Mouse (Mus musculus) lung, embryonic 16.5 days (tissue): ENCODE measurements around the gene Apbb2. TPM values are rescaled to one million over a fixed set of nuclear protein-coding genes. Genes with fewer than 3 reads are reported as not detected.

ENCODE experiments used
- ATAC-seq: fragments of 200-750 bp; cut with Nextera tagmentation; 2 replicates; pipeline ENCODE4 v1.8.0; 2017; ENCODE audit warnings: low read depth, mild to moderate bottlenecking, moderate library complexity
- H3K27ac ChIP-seq: fragments of 300-500 bp; sonication (generic); 2 replicates; pipeline ENCODE4 v1.5.1; 2014; ENCODE audit warnings: mild to moderate bottlenecking, control low read depth, low read length
- H3K27me3 ChIP-seq: fragments of 300-500 bp; sonication (generic); 2 replicates; pipeline ENCODE4 v1.6.1; 2014; ENCODE audit warnings: low read depth, low read length, mixed read lengths; ENCODE audit not compliant: control insufficient read depth, insufficient read depth
- H3K36me3 ChIP-seq: fragments of 300-500 bp; sonication (generic); 2 replicates; pipeline ENCODE4 v1.6.1; 2014; ENCODE audit warnings: low read length; ENCODE audit not compliant: control insufficient read depth, insufficient read depth
- H3K4me1 ChIP-seq: fragments of 300-500 bp; sonication (generic); replicated peaks from 2 replicates; pipeline ENCODE4 v1.6.1; 2014; ENCODE audit warnings: low read length, mixed read lengths; ENCODE audit not compliant: control insufficient read depth, insufficient read depth
- H3K4me2 ChIP-seq: fragments of 300-500 bp; sonication (generic); 2 replicates; pipeline ENCODE4 v1.6.1; 2014; ENCODE audit warnings: low read depth, low read length, control low read depth
- H3K4me3 ChIP-seq: fragments of 300-500 bp; sonication (generic); 2 replicates; pipeline ENCODE4 v1.5.1; 2014; ENCODE audit warnings: mild to moderate bottlenecking, low read length, control low read depth
- H3K9ac ChIP-seq: fragments of 300-500 bp; sonication (generic); 2 replicates; pipeline ENCODE4 v1.6.1; 2014; ENCODE audit warnings: low read length, control low read depth
- H3K9me3 ChIP-seq: fragments of 300-500 bp; sonication (generic); 2 replicates; pipeline ENCODE4 v1.6.1; 2016; ENCODE audit warnings: low read length; ENCODE audit not compliant: control insufficient read depth
- WGBS: fragments of 180-500 bp; shearing (Covaris S2); extraction: QIAGEN DNeasy Blood & Tissue Kit; methylation state at CpG from one replicate; pipeline ENCODE4 v1.1.7; 2014; 5-methylcytosine and 5-hydroxymethylcytosine counted together
- polyA plus RNA-seq: library from polyadenylated mRNA; unstranded; fragments of >200 nt; fragmentation: Nextera tagmentation; extraction: Ambion mirVana; gene quantifications from 2 replicates; pipeline ENCODE4 v1.2.1, GENCODE M21; 2015

Apbb2 gene
- polyA plus RNA-seq, 1 experiment from 2014 or later: 56.7 TPM

DNA sequence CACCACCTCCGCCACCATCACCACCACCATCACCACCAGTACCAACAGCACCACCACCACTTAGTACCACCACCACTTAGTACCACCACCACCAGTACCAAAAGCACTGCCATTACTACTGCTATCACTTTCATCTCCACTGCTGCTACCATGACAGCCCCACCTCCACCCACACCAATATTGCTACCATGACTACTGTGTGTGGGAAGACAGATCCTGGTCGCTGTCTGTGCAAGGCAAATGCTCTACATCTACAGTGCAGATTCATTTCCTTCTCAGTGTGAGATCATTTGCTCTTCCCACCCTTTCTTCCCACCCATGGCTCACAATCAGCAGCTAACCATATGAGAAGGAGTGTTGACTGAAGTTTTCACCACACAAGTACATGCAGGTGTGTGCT, 315.7 kb downstream of the Apbb2 start:
- Histone ChIP-seq H3K4me2 (no peak overlapping the region), H3K27ac (no peak overlapping the region), H3K9ac (no peak overlapping the region), H3K9me3 (no peaks in the 10 kb centered on the region), H3K36me3 (peaks cover 8% of the 10 kb centered on the region), H3K27me3 (no peaks in the 10 kb centered on the region), H3K4me1 (no peaks in the 10 kb centered on the region), H3K4me3 (no peak overlapping the region)
- whole genome bisulfite sequencing: 98% methylated on average over 2 of the region's 2 CpGs
- ATAC-seq: no peak

DNA sequence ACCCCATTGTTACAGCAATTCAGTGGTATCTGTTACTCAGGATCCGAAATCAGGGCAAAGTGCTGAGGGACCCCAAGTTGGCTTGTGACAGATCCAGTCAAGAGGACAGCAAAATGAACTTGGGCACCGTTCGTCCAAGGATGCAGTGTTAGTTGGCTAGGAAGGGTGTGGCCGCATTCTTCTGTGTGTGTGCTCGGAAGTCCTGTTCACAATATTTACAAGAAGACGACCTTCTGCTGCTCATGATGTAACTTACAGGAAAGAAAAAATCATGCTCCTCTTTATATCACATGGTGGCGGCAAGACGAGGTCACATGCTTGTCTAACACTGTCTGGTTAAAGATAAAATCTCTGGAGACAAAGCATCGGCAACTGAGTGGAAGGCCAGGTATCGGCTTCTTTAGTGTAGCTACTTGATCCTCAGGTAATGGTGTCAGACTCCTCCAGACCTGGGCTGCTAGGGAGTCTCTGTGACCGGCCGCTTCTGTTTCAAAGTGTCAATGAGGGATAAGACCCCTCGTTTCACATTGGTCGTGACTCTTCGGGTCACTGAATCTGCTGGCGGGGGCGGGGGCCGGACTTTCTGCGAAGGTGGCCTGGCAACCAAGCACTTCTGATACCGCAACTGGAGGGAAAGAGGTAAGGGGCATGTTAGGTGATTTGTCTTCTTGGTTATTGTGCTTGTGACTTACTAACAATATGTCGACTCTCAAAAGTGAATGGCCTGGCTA, 316.3 kb downstream of the Apbb2 start:
- no peaks in the 10 kb centered on the region for H3K9me3 ChIP-seq
- no peak overlapping the region for H3K27ac ChIP-seq
- no peaks in the 10 kb centered on the region for H3K27me3 ChIP-seq
- H3K4me2 ChIP-seq: no peak overlapping the region
- no peak for ATAC-seq
- H3K9ac ChIP-seq: no peak overlapping the region
- no peak overlapping the region for H3K4me3 ChIP-seq
- WGBS: 76% methylated on average over 21 of the region's 21 CpGs
- peaks cover 8% of the 10 kb centered on the region for H3K36me3 ChIP-seq
- H3K4me1 ChIP-seq: no peaks in the 10 kb centered on the region

DNA sequence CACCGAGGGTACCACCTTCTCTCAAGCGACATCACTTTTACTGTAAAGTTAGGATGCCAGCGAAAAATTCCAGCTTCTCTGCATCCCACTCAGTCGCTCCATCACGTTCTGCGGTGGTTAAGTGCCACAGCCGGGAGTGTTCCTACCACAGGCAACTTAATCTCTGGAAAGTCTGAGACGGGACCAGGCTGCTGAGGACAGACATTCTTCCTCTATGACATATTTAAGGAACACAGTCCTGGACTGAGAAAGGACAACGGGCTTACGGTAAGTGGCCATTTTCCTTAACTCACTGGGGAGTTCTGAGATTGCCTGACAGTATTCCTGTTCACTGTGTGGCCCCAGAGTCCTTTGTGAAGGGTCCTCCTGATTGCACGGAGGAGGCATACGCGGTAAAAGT, 318.0 kb downstream of the Apbb2 start:
- Histone ChIP-seq H3K27ac (no peak overlapping the region), H3K27me3 (no peaks in the 10 kb centered on the region), H3K9ac (no peak overlapping the region), H3K9me3 (no peaks in the 10 kb centered on the region), H3K36me3 (peaks cover 8% of the 10 kb centered on the region), H3K4me1 (no peaks in the 10 kb centered on the region), H3K4me3 (no peak overlapping the region), H3K4me2 (no peak overlapping the region)
- 81% methylated on average over 13 of the region's 13 CpGs for WGBS
- no peak for ATAC-seq

DNA sequence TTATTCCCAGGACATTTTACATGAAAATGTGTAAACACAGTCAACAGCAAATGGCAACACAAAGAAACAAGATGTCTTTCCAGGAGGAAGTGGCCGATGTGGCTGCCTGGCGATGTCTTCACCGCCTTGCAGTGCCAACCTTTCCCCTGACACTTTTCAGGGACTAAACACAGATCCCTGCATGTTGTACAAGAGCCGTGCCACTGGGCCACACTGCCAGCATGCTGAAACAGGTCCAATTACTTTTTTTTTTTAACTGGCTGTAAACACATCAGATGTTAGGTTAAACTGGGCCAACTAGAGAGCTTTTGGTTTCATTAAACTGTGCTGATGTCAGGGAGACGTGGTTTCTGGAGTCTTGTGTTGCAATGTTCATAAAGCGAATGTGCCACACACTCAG, 319.7 kb downstream of the Apbb2 start:
- ATAC-seq: no peak
- no peak overlapping the region for H3K27ac ChIP-seq
- H3K4me3 ChIP-seq: no peak overlapping the region
- peaks cover 8% of the 10 kb centered on the region for H3K36me3 ChIP-seq
- no peaks in the 10 kb centered on the region for H3K4me1 ChIP-seq
- no peak overlapping the region for H3K9ac ChIP-seq
- H3K9me3 ChIP-seq: no peaks in the 10 kb centered on the region
- H3K4me2 ChIP-seq: no peak overlapping the region
- H3K27me3 ChIP-seq: no peaks in the 10 kb centered on the region
- WGBS: 76% methylated on average over 6 of the region's 6 CpGs

DNA sequence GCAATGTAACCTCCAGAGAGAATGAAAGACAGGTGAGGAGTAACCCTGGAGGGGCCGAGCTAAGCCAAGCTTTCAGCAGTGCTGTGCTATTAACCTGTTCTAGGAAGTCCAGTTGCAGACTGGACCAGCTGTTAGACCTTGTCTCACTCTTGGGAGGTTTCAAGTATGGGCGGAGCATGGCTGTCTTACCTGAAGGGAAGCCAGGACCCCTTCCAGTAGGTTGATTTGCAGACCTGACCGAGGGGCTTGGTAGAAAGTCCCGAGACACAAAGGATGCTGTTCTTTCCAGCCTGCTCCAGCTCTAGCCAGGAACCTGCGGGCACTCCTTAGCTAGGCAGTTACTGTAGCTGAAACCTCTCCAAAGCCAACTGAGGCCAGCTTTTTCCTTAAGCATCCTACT, 322.5 kb downstream of the Apbb2 start:
- Histone ChIP-seq H3K4me3 (no peak overlapping the region), H3K4me2 (no peak overlapping the region), H3K27ac (no peak overlapping the region), H3K36me3 (peaks cover 3% of the 10 kb centered on the region), H3K27me3 (no peaks in the 10 kb centered on the region), H3K9me3 (no peaks in the 10 kb centered on the region), H3K4me1 (no peaks in the 10 kb centered on the region), H3K9ac (no peak overlapping the region)
- ATAC-seq: no peak
- 90% methylated on average over 5 of the region's 5 CpGs for WGBS

DNA sequence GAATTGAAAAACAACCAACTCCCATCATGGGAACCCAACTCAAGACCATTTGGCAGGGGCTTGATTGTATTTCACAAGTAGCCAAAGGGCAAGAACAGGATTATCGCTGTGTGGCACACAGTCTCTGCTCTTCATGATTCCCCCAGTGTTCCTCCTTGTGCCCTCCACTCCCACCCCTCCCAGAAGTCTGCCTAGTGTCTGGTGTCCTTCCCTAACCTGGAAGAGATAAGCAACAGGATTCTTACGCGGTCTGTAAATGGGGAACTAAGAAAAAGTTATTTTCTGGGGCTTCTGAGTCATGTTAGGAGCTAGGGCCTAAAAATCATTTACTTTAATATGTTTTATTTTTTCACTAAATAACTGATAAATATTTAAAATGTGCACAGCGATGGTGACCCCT, 323.6 kb downstream of the Apbb2 start:
- Histone ChIP-seq H3K9ac (no peak overlapping the region), H3K36me3 (no peaks in the 10 kb centered on the region), H3K27ac (no peak overlapping the region), H3K9me3 (no peaks in the 10 kb centered on the region), H3K27me3 (no peaks in the 10 kb centered on the region), H3K4me3 (no peak overlapping the region), H3K4me2 (no peak overlapping the region), H3K4me1 (no peaks in the 10 kb centered on the region)
- no peak for ATAC-seq
- 89% methylated on average over 4 of the region's 4 CpGs for WGBS

DNA sequence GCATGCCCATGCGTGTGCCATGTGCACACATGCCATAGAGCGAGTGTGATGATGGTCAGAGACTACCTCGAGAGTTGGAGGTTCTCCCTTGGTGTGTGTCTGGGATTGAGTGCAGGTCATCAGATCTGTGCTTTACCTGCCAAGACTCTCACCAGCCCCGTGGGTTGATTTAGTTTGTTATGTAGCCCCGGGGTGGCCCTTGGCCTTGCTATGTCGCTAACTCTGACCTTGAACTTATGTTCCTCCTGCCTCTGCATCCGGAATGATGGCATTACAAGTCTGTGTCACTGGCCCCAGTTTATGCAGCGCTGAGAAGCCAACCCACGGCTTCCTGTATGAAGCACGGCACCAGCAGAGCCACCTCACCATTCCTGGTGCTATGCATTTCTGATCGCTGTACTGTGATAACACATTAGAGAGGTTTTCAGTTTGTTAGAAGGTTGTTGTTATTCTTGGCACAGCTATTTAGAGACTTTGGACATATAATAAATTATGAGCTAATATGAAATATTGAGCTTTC, 324.4 kb downstream of the Apbb2 start:
- 78% methylated on average over 11 of the region's 11 CpGs for WGBS
- Histone ChIP-seq H3K4me1 (no peaks in the 10 kb centered on the region), H3K9me3 (no peaks in the 10 kb centered on the region), H3K9ac (no peak overlapping the region), H3K36me3 (no peaks in the 10 kb centered on the region), H3K4me2 (no peak overlapping the region), H3K4me3 (no peak overlapping the region), H3K27ac (no peak overlapping the region), H3K27me3 (no peaks in the 10 kb centered on the region)
- ATAC-seq: no peak

DNA sequence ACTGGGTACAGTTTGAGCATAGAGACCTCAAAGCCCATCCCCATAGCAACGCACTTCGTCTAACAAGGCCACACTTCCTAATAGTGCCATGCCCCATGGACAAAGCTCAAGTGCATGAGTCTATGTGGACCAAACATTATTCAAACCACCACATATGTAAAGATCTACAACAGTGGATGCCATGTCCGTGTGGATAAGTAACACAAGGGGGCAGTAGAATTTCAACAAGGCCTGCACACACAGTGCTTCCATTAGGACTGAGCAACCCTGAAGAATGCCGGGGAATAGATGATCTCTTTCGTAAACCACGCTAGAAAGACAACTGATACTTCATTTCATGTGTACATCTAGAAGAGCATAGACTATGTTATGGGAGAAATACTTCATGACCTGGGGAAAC, 337.8 kb downstream of the Apbb2 start:
- ATAC-seq: no peak
- H3K4me1 ChIP-seq: no peaks in the 10 kb centered on the region
- no peaks in the 10 kb centered on the region for H3K27me3 ChIP-seq
- 66% methylated on average over 6 of the region's 6 CpGs for WGBS
- H3K9ac ChIP-seq: no peak overlapping the region
- no peak overlapping the region for H3K4me3 ChIP-seq
- H3K36me3 ChIP-seq: no peaks in the 10 kb centered on the region
- no peaks in the 10 kb centered on the region for H3K9me3 ChIP-seq
- no peak overlapping the region for H3K4me2 ChIP-seq
- no peak overlapping the region for H3K27ac ChIP-seq

DNA sequence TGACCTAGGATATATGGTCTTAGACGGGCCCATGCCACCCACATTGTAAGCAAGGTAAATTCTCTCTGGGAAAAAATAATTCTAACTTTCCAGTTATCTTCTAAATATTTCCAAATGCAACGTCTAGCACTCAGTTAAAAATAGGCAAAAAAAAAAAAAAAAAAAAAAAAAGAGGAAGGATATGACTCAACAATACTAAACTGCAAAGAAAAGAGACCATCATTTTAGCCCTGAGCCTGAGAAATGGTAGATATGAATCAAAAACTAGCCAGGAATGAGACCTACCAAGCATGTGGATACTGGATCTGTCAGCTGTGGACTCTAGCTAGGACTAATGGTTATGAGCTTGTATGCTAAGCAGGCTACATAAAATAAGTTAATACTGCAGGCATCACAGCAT, 338.9 kb downstream of the Apbb2 start:
- Histone ChIP-seq H3K4me3 (no peak overlapping the region), H3K27ac (no peak overlapping the region), H3K27me3 (no peaks in the 10 kb centered on the region), H3K4me1 (no peaks in the 10 kb centered on the region), H3K36me3 (no peaks in the 10 kb centered on the region), H3K9ac (no peak overlapping the region), H3K9me3 (no peaks in the 10 kb centered on the region), H3K4me2 (no peak overlapping the region)
- WGBS: 56% methylated on average over 2 of the region's 2 CpGs
- no peak for ATAC-seq
